Mouse (Mus musculus) testis, adult 2 months (tissue): ENCODE data around the gene P4ha2.

Source experiments
- CTCF ChIP-seq: fragments of 200-500 bp; IDR thresholded peaks from 2 replicates; pipeline ENCODE4 v1.5.1; 2012; ENCODE audit warnings: low read depth, mild to moderate bottlenecking, inconsistent platforms, low read length, moderate library complexity; ENCODE audit not compliant: control insufficient read depth, insufficient read depth, insufficient replicate concordance
- POLR2A ChIP-seq: fragments of 200-500 bp; IDR thresholded peaks from 2 replicates; pipeline ENCODE4 v1.6.1; 2012; ENCODE audit warnings: low read depth, mild to moderate bottlenecking, inconsistent platforms, low read length, moderate library complexity; ENCODE audit not compliant: control insufficient read depth

DNA sequence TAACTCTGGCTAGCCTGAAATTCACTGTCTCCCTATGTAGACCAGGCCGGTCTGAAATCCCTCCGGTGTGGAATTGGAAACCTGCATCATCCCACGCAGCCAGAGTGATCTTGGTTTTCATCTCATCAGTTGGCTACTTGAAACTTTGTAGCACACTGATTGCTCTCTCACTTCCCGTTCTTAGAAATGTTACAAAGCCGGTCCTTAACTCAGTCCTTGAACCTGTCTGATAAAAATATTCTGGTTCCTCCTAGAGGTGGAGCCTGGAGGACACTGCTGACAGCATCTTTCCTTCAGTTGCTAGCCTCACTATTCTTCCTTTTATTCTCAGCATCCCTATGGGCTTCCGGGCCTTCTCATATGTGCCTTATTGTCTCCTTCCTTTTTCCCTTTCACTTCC, 46.1 kb downstream of the P4ha2 start:
- no peak for TF ChIP-seq CTCF
- no peak for TF ChIP-seq POLR2A
